Mouse (Mus musculus): ENCODE results near the gene Slc4a1ap.
"Not testable (repeated sequence)": the region's sequence is repeated elsewhere in the genome, so short reads cannot be mapped to it uniquely, and the experiment has no call there.

The Slc4a1ap gene

GRCm38 (mm10) chr5:31567951-31568657 is 41.3 kb downstream of the Slc4a1ap start:
- no peak for DNase-seq

GRCm38 (mm10) chr5:31571023-31571608 is 44.3 kb downstream of the Slc4a1ap start:
- peak; percentile 57 for DNase-seq

- no peak for DNase-seq
Observed at GRCm38 (mm10) chr5:31573722-31574121, 46.9 kb downstream of the Slc4a1ap start.

GRCm38 (mm10) chr5:31576539-31576975 is 49.8 kb downstream of the Slc4a1ap start:
- DNase-seq: peak; percentile 33

- no peak for DNase-seq
Observed at GRCm38 (mm10) chr5:31581263-31581662, 54.5 kb downstream of the Slc4a1ap start.

GRCm38 (mm10) chr5:31581932-31582331 is 55.1 kb downstream of the Slc4a1ap start:
- no peak for DNase-seq

GRCm38 (mm10) chr5:31583261-31583660 is 56.5 kb downstream of the Slc4a1ap start:
- DNase-seq: peak; percentile 71

- peak; percentile 14 for DNase-seq
Observed at GRCm38 (mm10) chr5:31585526-31585925, 58.7 kb downstream of the Slc4a1ap start.

GRCm38 (mm10) chr5:31588016-31588415 is 61.2 kb downstream of the Slc4a1ap start:
- no peak for DNase-seq

- not testable (repeated sequence) for DNase-seq
Observed at GRCm38 (mm10) chr5:31588672-31589071, 61.9 kb downstream of the Slc4a1ap start.

- DNase-seq: no peak
Observed at GRCm38 (mm10) chr5:31589711-31590319, 63.0 kb downstream of the Slc4a1ap start.

- no peak for DNase-seq
Observed at GRCm38 (mm10) chr5:31591122-31591521, 64.3 kb downstream of the Slc4a1ap start.

- DNase-seq: no peak
Observed at GRCm38 (mm10) chr5:31595868-31596267, 69.1 kb downstream of the Slc4a1ap start.

- peak; percentile 18 for DNase-seq
Observed at GRCm38 (mm10) chr5:31596481-31597429, 70.0 kb downstream of the Slc4a1ap start, which contains the start of gene Mrpl33. Gene Mrpl33 (plus strand): TSS chr5:31596935.

GRCm38 (mm10) chr5:31597430-31597944 is 70.7 kb downstream of the Slc4a1ap start:
- DNase-seq: no peak

- DNase-seq: no peak
Observed at GRCm38 (mm10) chr5:31598121-31598520, 71.3 kb downstream of the Slc4a1ap start.

GRCm38 (mm10) chr5:31598579-31598978 is 71.8 kb downstream of the Slc4a1ap start:
- no peak for DNase-seq

- no peak for DNase-seq
Observed at GRCm38 (mm10) chr5:31599161-31599560, 72.4 kb downstream of the Slc4a1ap start.

- no peak for DNase-seq
Observed at GRCm38 (mm10) chr5:31601162-31601722, 74.4 kb downstream of the Slc4a1ap start.

GRCm38 (mm10) chr5:31602377-31602776 is 75.6 kb downstream of the Slc4a1ap start:
- no peak for DNase-seq

- DNase-seq: no peak
Observed at GRCm38 (mm10) chr5:31603766-31604165, 77.0 kb downstream of the Slc4a1ap start.

GRCm38 (mm10) chr5:31606151-31606550 is 79.4 kb downstream of the Slc4a1ap start:
- no peak for DNase-seq

Measured in kidney, adult 18-20 months (tissue).